In the genomic region with DNA sequence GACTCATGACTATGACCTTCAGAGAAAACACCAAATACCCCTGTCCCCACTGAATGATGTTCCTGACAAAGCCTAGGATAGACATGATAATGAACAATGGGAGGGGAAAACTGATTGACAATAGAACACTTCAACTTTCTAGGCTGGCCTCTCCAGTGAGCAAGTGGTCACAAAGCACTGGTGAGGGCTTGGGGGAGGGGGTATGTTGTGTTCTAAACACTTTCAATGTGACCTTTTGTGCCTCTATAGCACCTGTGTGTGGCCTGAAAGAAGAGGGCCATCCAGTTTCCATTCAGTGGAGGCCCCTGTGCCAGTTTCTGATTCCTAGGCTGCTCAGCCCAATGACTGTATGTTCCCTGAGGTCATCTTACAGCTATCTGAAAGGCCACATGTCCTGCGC, we compare ENCODE assay signal across 22 mouse cellular contexts.
DNase-seq lines count a peak whose midpoint lies in the region; ATAC-seq and TF ChIP-seq lines count a peak whose summit lies in the region.
"Had no signal": no experiment of that assay in that cellular context is flagged by ENCODE, and none has a peak within 500 bp of the region (broad histone marks: within the 10 kb centered on the region; RNA-seq: fewer than 3 reads in every experiment).

No protein-coding gene starts in this region.

- no peak for TF ChIP-seq POLR2A in ES-Bruce4 (IDR thresholded peaks at IDR 0.05; ENCODE audit: insufficient read depth, low read length)

- peak; percentile 95 for TF ChIP-seq EP300 in ES-Bruce4 (IDR thresholded peaks at IDR 0.05; ENCODE audit: insufficient read depth, low read depth, low read length)

- 95% methylated on average over 1 of the region's 1 CpGs for WGBS in midbrain, embryonic 11.5 days

- H3K4me3 ChIP-seq in ES-Bruce4 (ENCODE audit: low read depth, low read length): no peak overlapping the region
- H3K4me3 ChIP-seq in midbrain, embryonic 11.5 days (ENCODE audit: low read depth, low read length): no peak overlapping the region
- H3K4me3 ChIP-seq: embryonic facial prominence, embryonic 13.5 days; embryonic facial prominence, embryonic 15.5 days; erythroblast, embryonic 14.5 days; forebrain, embryonic 10.5 days; forebrain, embryonic 12.5 days had no signal

- no peak overlapping the region for H3K9ac ChIP-seq in ES-Bruce4 (ENCODE audit: low read depth, poor library complexity, severe bottlenecking)
- no peak overlapping the region for H3K9ac ChIP-seq in midbrain, embryonic 11.5 days (ENCODE audit: low read length)
- H3K9ac ChIP-seq: embryonic facial prominence, embryonic 13.5 days; embryonic facial prominence, embryonic 15.5 days; forebrain, embryonic 12.5 days had no signal

- H3K4me2 ChIP-seq in midbrain, embryonic 11.5 days: no peak overlapping the region
- H3K4me2 ChIP-seq: embryonic facial prominence, embryonic 13.5 days; embryonic facial prominence, embryonic 15.5 days; forebrain, embryonic 12.5 days had no signal

- peak overlapping the region; percentile 50; the same call in 1 of the 2 replicates for H3K27ac ChIP-seq in ES-Bruce4 (ENCODE audit: insufficient read depth, low read length)
- no peak overlapping the region for H3K27ac ChIP-seq in midbrain, embryonic 11.5 days (ENCODE audit: low read depth, low read length)
- H3K27ac ChIP-seq: embryonic facial prominence, embryonic 13.5 days; embryonic facial prominence, embryonic 15.5 days; forebrain, embryonic 10.5 days; forebrain, embryonic 12.5 days had no signal

- no peak for ATAC-seq in midbrain, embryonic 11.5 days (ENCODE audit: low FRiP score)
- ATAC-seq: forebrain, embryonic 14.5 days; forebrain, embryonic 16.5 days had no signal

- TF ChIP-seq CTCF in ES-Bruce4 (IDR thresholded peaks at IDR 0.05; ENCODE audit: low read depth, low read length): no peak

- no peaks in the 10 kb centered on the region for H3K27me3 ChIP-seq in ES-Bruce4 (ENCODE audit: control insufficient read depth, insufficient read depth, low read length, poor library complexity, severe bottlenecking)
- no peaks in the 10 kb centered on the region for H3K27me3 ChIP-seq in midbrain, embryonic 11.5 days (ENCODE audit: control insufficient read depth, insufficient read depth, low read length)
- H3K27me3 ChIP-seq: embryonic facial prominence, embryonic 13.5 days; embryonic facial prominence, embryonic 15.5 days; forebrain, embryonic 12.5 days had no signal

- no peaks in the 10 kb centered on the region for H3K9me3 ChIP-seq in ES-Bruce4 (replicated peaks; ENCODE audit: control insufficient read depth, insufficient read depth, low read length, poor library complexity, severe bottlenecking)
- no peaks in the 10 kb centered on the region for H3K9me3 ChIP-seq in midbrain, embryonic 11.5 days (ENCODE audit: control insufficient read depth, low read length)
- H3K9me3 ChIP-seq: embryonic facial prominence, embryonic 13.5 days; embryonic facial prominence, embryonic 15.5 days; forebrain, embryonic 10.5 days; forebrain, embryonic 12.5 days had no signal

- H3K4me1 ChIP-seq in ES-Bruce4 (ENCODE audit: control insufficient read depth, insufficient read depth, low read length): peaks cover 7% of the 10 kb centered on the region
- no peaks in the 10 kb centered on the region for H3K4me1 ChIP-seq in midbrain, embryonic 11.5 days (ENCODE audit: control insufficient read depth, insufficient read depth, low read length)
- H3K4me1 ChIP-seq: embryonic facial prominence, embryonic 13.5 days; embryonic facial prominence, embryonic 15.5 days; forebrain, embryonic 10.5 days; forebrain, embryonic 12.5 days had no signal

- DNase-seq in ES-CJ7 (ENCODE audit: low read depth, low spot score): peak; percentile 62
- peak; percentile 82 for DNase-seq in ZHBTc4 (ENCODE audit: low read depth, low spot score)
- no peak for DNase-seq in kidney, adult 11 months
- DNase-seq in midbrain, embryonic 11.5 days (ENCODE audit: low spot score, missing footprints): no peak
- DNase-seq: adrenal gland, adult 2 months; adrenal gland, postnatal 10 days; adrenal gland, postnatal 25 days; cerebellum, adult 11 months; cerebellum, adult 18-20 months; cerebellum, adult 8-10 months; cerebellum, adult 9-11 months; cerebellum, postnatal 14 days; cerebellum, postnatal 36 days; embryo, embryonic 11 days had no signal

- H3K36me3 ChIP-seq in ES-Bruce4 (ENCODE audit: control insufficient read depth, insufficient read depth, low read length, poor library complexity, severe bottlenecking): no peaks in the 10 kb centered on the region
- no peaks in the 10 kb centered on the region for H3K36me3 ChIP-seq in midbrain, embryonic 11.5 days (ENCODE audit: control insufficient read depth, insufficient read depth, low read length)
- H3K36me3 ChIP-seq: embryonic facial prominence, embryonic 13.5 days; embryonic facial prominence, embryonic 15.5 days; forebrain, embryonic 10.5 days; forebrain, embryonic 12.5 days had no signal

Comparison
In these comparisons a context has a peak if more than half of its experiments do, and no peak if none do; other contexts are left out.
1. DNase-seq: peak in ES-CJ7 (single experiment) and ZHBTc4 (single experiment); none in kidney, adult 11 months (single experiment) and midbrain, embryonic 11.5 days (single experiment).